Mouse (Mus musculus) liver, postnatal 0 days (tissue): ENCODE measurements around the gene Rtkn.

Source experiments
- CTCF ChIP-seq: sonication (generic); IDR thresholded peaks from 2 replicates; pipeline ENCODE4 v1.5.1; 2016; ENCODE audit warnings: antibody characterized with exemption, low read depth
- EP300 ChIP-seq: IDR thresholded peaks from 2 replicates; pipeline ENCODE4 v1.6.1; 2016; ENCODE audit warnings: antibody characterized with exemption, low read depth, mild to moderate bottlenecking

GRCm38 (mm10) chr6:83117165-83117438 lies 18.2 kb upstream of the Rtkn start:
- no peak for TF ChIP-seq EP300
- TF ChIP-seq CTCF: no peak
